ENCODE assay signal across 8 mouse cellular contexts in the genomic region with DNA sequence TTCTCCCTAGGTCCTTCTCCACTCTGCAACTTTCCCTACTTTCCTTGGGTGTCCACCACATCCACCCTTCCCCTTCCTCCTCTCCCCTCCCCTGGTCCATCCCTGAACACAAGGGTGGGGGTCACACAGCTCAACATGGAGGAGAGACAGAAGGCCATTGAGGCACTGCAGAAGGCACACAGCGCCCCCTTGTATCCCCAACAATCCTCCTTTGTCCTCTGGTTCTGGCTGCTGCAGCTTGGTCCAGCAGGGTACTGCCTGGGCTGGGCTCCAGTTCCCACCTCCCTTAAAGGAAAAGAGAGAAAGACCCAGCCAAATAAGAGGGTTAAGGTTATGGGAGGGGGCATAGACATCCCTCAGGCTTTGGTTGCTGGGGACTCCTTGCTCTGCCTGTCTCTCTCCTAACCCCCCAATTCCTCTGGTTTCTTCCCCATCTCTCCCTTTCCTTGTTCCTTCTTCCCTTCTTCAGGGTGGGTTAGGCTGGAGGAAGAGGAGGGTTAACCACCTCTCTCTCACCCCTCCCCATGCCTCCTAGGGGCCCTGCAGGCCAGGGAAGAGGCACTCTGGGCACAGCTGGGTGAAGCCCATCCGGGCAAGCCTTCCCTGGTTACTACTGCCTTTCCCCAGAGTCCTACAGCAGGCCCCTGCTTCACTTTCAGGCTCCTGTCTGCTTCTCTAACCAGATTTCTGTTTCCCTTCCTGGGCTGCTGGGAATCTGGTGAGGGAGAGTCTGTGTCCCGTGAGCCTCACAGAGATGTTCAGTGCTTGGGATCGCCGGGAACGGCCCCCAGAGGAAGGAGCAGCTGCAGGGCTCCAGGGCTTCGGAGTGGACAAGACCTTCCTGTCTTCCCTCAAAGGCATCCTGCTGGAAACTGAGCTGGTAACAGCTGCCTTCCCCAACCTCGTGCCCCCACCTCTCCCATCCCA. TPM values are rescaled to one million over a fixed set of nuclear protein-coding genes. Genes with fewer than 3 reads are reported as not detected.
DNase-seq lines count a peak whose midpoint lies in the region; ATAC-seq and TF ChIP-seq lines count a peak whose summit lies in the region.

A gene (plus strand): TSS at position 358 of the 927 bp plus-strand sequence.

- no peak for ATAC-seq in heart, embryonic 11.5 days (replicated peaks; ENCODE audit: insufficient number of reproducible peaks, low FRiP score, low TSS enrichment)
- ATAC-seq in embryonic facial prominence, embryonic 13.5 days (ENCODE audit: insufficient number of reproducible peaks, insufficient read depth, low FRiP score, low TSS enrichment, low read depth) = peak; percentile 21; the same call in 1 of the 2 replicates
- ATAC-seq in hindbrain, postnatal 0 days = peak; percentile 93
- no peak for ATAC-seq in limb, embryonic 12.5 days (ENCODE audit: insufficient number of reproducible peaks, insufficient read depth, low FRiP score, low TSS enrichment, low read depth)
- 0 out of 2 replicates have a peak, but pooled peaks have one; percentile 16 for ATAC-seq in stomach, embryonic 15.5 days (ENCODE audit: insufficient read depth, low FRiP score, low read depth)

- no peak for TF ChIP-seq CTCF in heart, adult 2 months (IDR thresholded peaks at IDR 0.05)
- peak; percentile 60 for TF ChIP-seq CTCF in hindbrain, postnatal 0 days (IDR thresholded peaks at IDR 0.05; ENCODE audit: low read depth)

- no peak for TF ChIP-seq POLR2A in heart, adult 2 months (IDR thresholded peaks at IDR 0.05; ENCODE audit: insufficient read depth, low read depth, low read length)

- peak within 1 kb of the TSS; percentile 14; the same call in 1 of the 2 replicates for H3K4me2 ChIP-seq in heart, embryonic 11.5 days
- H3K4me2 ChIP-seq in embryonic facial prominence, embryonic 13.5 days = peak within 1 kb of the TSS; percentile 46
- peak within 1 kb of the TSS; percentile 31; the same call in 1 of the 2 replicates for H3K4me2 ChIP-seq in hindbrain, postnatal 0 days (ENCODE audit: low read depth, low read length)
- peak within 1 kb of the TSS; percentile 11; the same call in 1 of the 2 replicates for H3K4me2 ChIP-seq in limb, embryonic 12.5 days
- no peak within 1 kb of the TSS for H3K4me2 ChIP-seq in stomach, embryonic 15.5 days

- no peak for TF ChIP-seq EP300 in heart, adult 2 months (IDR thresholded peaks at IDR 0.05; ENCODE audit: insufficient read depth, low read depth, low read length)

- H3K9ac ChIP-seq in heart, embryonic 11.5 days (ENCODE audit: low read depth, low read length) = no peak within 1 kb of the TSS
- no peak within 1 kb of the TSS for H3K9ac ChIP-seq in heart, adult 2 months (ENCODE audit: low read depth, low read length)
- peak within 1 kb of the TSS; percentile 61 for H3K9ac ChIP-seq in embryonic facial prominence, embryonic 13.5 days
- H3K9ac ChIP-seq in hindbrain, postnatal 0 days (replicated peaks; ENCODE audit: low read length) = peak within 1 kb of the TSS; percentile 43
- peak within 1 kb of the TSS; percentile 31; the same call in 1 of the 2 replicates for H3K9ac ChIP-seq in limb, embryonic 12.5 days (replicated peaks)
- no peak within 1 kb of the TSS for H3K9ac ChIP-seq in stomach, embryonic 15.5 days

- no peak within 1 kb of the TSS for H3K4me3 ChIP-seq in heart, embryonic 11.5 days (ENCODE audit: low read depth, low read length)
- H3K4me3 ChIP-seq in heart, adult 2 months = no peak within 1 kb of the TSS
- H3K4me3 ChIP-seq in embryonic facial prominence, embryonic 13.5 days = peak within 1 kb of the TSS; percentile 16
- H3K4me3 ChIP-seq in hindbrain, postnatal 0 days (ENCODE audit: low read length) = no peak within 1 kb of the TSS
- 0 out of 2 replicates have a peak within 1 kb of the TSS, but pooled peaks have one; percentile 2 for H3K4me3 ChIP-seq in limb, embryonic 12.5 days (replicated peaks)
- H3K4me3 ChIP-seq in stomach, embryonic 15.5 days (replicated peaks) = no peak within 1 kb of the TSS

- intact Hi-C loops in heart, adult 2 months (cut with DNase I) = no loop called here

- 27% methylated on average over 8 of the region's 8 CpGs for WGBS in heart, embryonic 11.5 days (ENCODE audit: insufficient replicate concordance)
- WGBS in heart, adult 2 months = 25% methylated on average over 8 of the region's 8 CpGs
- WGBS in embryonic facial prominence, embryonic 13.5 days = 15% methylated on average over 8 of the region's 8 CpGs
- WGBS in hindbrain, postnatal 0 days = 16% methylated on average over 8 of the region's 8 CpGs
- 38% methylated on average over 8 of the region's 8 CpGs for WGBS in limb, embryonic 12.5 days
- WGBS in stomach, embryonic 15.5 days = 30% methylated on average over 8 of the region's 8 CpGs

- H3K9me3 ChIP-seq in heart, embryonic 11.5 days (replicated peaks; ENCODE audit: control insufficient read depth, low read length) = no peaks in the 10 kb centered on the region
- no peaks in the 10 kb centered on the region for H3K9me3 ChIP-seq in embryonic facial prominence, embryonic 13.5 days
- no peaks in the 10 kb centered on the region for H3K9me3 ChIP-seq in hindbrain, postnatal 0 days (ENCODE audit: low read length)
- H3K9me3 ChIP-seq in limb, embryonic 12.5 days = no peaks in the 10 kb centered on the region
- no peaks in the 10 kb centered on the region for H3K9me3 ChIP-seq in stomach, embryonic 15.5 days

- DNase-seq in heart, adult 2 months = no peak
- peak; percentile 83 for DNase-seq in hindbrain, postnatal 0 days (ENCODE audit: low spot score)
- DNase-seq in thymus, postnatal 4 days = no peak
- DNase-seq in urinary bladder, postnatal 10 days (ENCODE audit: low spot score) = no peak

- H3K36me3 ChIP-seq in heart, embryonic 11.5 days (ENCODE audit: control insufficient read depth, insufficient read depth, low read length) = no peaks in the 10 kb centered on the region
- no peaks in the 10 kb centered on the region for H3K36me3 ChIP-seq in heart, adult 2 months (ENCODE audit: control insufficient read depth, insufficient read depth, low read length)
- H3K36me3 ChIP-seq in embryonic facial prominence, embryonic 13.5 days = no peaks in the 10 kb centered on the region
- H3K36me3 ChIP-seq in hindbrain, postnatal 0 days (ENCODE audit: insufficient read depth, low read length) = no peaks in the 10 kb centered on the region
- no peaks in the 10 kb centered on the region for H3K36me3 ChIP-seq in limb, embryonic 12.5 days
- H3K36me3 ChIP-seq in stomach, embryonic 15.5 days = no peaks in the 10 kb centered on the region

- H3K79me2 ChIP-seq in heart, adult 2 months (replicated peaks; ENCODE audit: control insufficient read depth, insufficient read depth, low read length) = no peaks in the 10 kb centered on the region

- H3K27ac ChIP-seq in heart, embryonic 11.5 days (ENCODE audit: low read depth, low read length) = peak within 1 kb of the TSS; percentile 29; the same call in 1 of the 2 replicates
- no peak within 1 kb of the TSS for H3K27ac ChIP-seq in heart, adult 2 months
- H3K27ac ChIP-seq in embryonic facial prominence, embryonic 13.5 days = peak within 1 kb of the TSS; percentile 86
- H3K27ac ChIP-seq in hindbrain, postnatal 0 days = peak within 1 kb of the TSS; percentile 85
- peak within 1 kb of the TSS; percentile 79 for H3K27ac ChIP-seq in limb, embryonic 12.5 days
- peak within 1 kb of the TSS; percentile 40; the same call in 1 of the 2 replicates for H3K27ac ChIP-seq in stomach, embryonic 15.5 days

- H3K4me1 ChIP-seq in heart, embryonic 11.5 days (ENCODE audit: control insufficient read depth, insufficient read depth, low read length) = 0 out of 2 replicates have a peak, but pooled peaks cover 4% of the 10 kb centered on the region
- H3K4me1 ChIP-seq in heart, adult 2 months (ENCODE audit: control insufficient read depth, insufficient read depth, low read length) = no peaks in the 10 kb centered on the region
- peaks cover 24% of the 10 kb centered on the region for H3K4me1 ChIP-seq in embryonic facial prominence, embryonic 13.5 days
- peaks cover 6% of the 10 kb centered on the region; the same call in 1 of the 2 replicates for H3K4me1 ChIP-seq in hindbrain, postnatal 0 days (ENCODE audit: insufficient read depth, low read length)
- H3K4me1 ChIP-seq in limb, embryonic 12.5 days (replicated peaks) = peaks cover 26% of the 10 kb centered on the region
- H3K4me1 ChIP-seq in stomach, embryonic 15.5 days = peaks cover 7% of the 10 kb centered on the region; the same call in 1 of the 2 replicates

- H3K27me3 ChIP-seq in heart, embryonic 11.5 days (ENCODE audit: control insufficient read depth, insufficient read depth, low read length) = no peaks in the 10 kb centered on the region
- no peaks in the 10 kb centered on the region for H3K27me3 ChIP-seq in heart, adult 2 months (ENCODE audit: control insufficient read depth, insufficient read depth, low read length)
- H3K27me3 ChIP-seq in embryonic facial prominence, embryonic 13.5 days = no peaks in the 10 kb centered on the region
- no peaks in the 10 kb centered on the region for H3K27me3 ChIP-seq in hindbrain, postnatal 0 days (ENCODE audit: insufficient read depth, low read length)
- H3K27me3 ChIP-seq in limb, embryonic 12.5 days = no peaks in the 10 kb centered on the region
- no peaks in the 10 kb centered on the region for H3K27me3 ChIP-seq in stomach, embryonic 15.5 days (replicated peaks)

RNA-seq across cellular contexts. Expression of the gene that starts here (rescaled TPM):
- 0.49 and 0.90 TPM in 2 replicates for polyA plus RNA-seq in heart, embryonic 11.5 days (2014; fragmentation: Nextera tagmentation; extraction: Ambion mirVana)
- total RNA-seq in heart, adult 2 months (2021) = under 1 TPM in 1 of 2 experiments, not detected in 1; 0.30 TPM
- 1.8 and 2.9 TPM in 2 replicates for polyA plus RNA-seq in heart, adult 2 months (2012; rRNA removed)
- polyA plus RNA-seq in embryonic facial prominence, embryonic 13.5 days (2015; fragmentation: Nextera tagmentation; extraction: Ambion mirVana) = 8.3 and 14.1 TPM in 2 replicates
- 62.6 and 74.1 TPM in 2 replicates for total RNA-seq in hindbrain, postnatal 0 days (2014; rRNA removed)
- polyA plus RNA-seq in hindbrain, postnatal 0 days (2015; fragmentation: Nextera tagmentation; extraction: Ambion mirVana) = 44.8 and 52.1 TPM in 2 replicates
- polyA plus RNA-seq in limb, embryonic 12.5 days (2016; fragmentation: Nextera tagmentation; extraction: Ambion mirVana) = 5.5 and 8.4 TPM in 2 replicates
- polyA plus RNA-seq in stomach, embryonic 15.5 days (2015; fragmentation: Nextera tagmentation; extraction: Ambion mirVana) = 3.6 and 4.6 TPM in 2 replicates

Comparison
In these comparisons a context has a peak if more than half of its experiments do, and no peak if none do; other contexts are left out.
1. RNA of the gene that starts here (total RNA-seq): 62.6 to 74.1 TPM in hindbrain, postnatal 0 days; 0.30 TPM in heart, adult 2 months; every median in the first group is over 10 times any median in the second.
2. ATAC-seq: peak in embryonic facial prominence, embryonic 13.5 days (single experiment), hindbrain, postnatal 0 days (single experiment) and stomach, embryonic 15.5 days (single experiment); none in heart, embryonic 11.5 days (single experiment) and limb, embryonic 12.5 days (single experiment).
3. H3K4me3 ChIP-seq: peak in embryonic facial prominence, embryonic 13.5 days (single experiment) and limb, embryonic 12.5 days (single experiment); none in heart, embryonic 11.5 days (single experiment), heart, adult 2 months (single experiment), hindbrain, postnatal 0 days (single experiment) and stomach, embryonic 15.5 days (single experiment).
4. H3K9ac ChIP-seq: peak in embryonic facial prominence, embryonic 13.5 days (single experiment), hindbrain, postnatal 0 days (single experiment) and limb, embryonic 12.5 days (single experiment); none in heart, embryonic 11.5 days (single experiment), heart, adult 2 months (single experiment) and stomach, embryonic 15.5 days (single experiment).